Mouse (Mus musculus) intestine, embryonic 16.5 days (tissue): ENCODE measurements around the gene Serpind1. TPM values are rescaled to one million over a fixed set of nuclear protein-coding genes. Genes with fewer than 3 reads are reported as not detected.

Experiments
- polyA plus RNA-seq: library from polyadenylated mRNA; unstranded; fragments of >200 nt; fragmentation: Nextera tagmentation; extraction: Ambion mirVana; gene quantifications from 2 replicates; pipeline ENCODE4 v1.2.1, GENCODE M21; 2015

The Serpind1 gene
- polyA plus RNA-seq, 1 experiment from 2014 or later: 4.8 TPM

Other genes starting within 250 kb of the Serpind1 start
- gene Ppil2, start 220.1 kb upstream of the Serpind1 start, polyA plus RNA-seq: 130 and 132 TPM in 2 replicates
- 33.8 and 41.6 TPM in 2 replicates for gene 2610318N02Rik, start 206.2 kb upstream of the Serpind1 start, polyA plus RNA-seq
- 173 and 203 TPM in 2 replicates for gene Sdf2l1, start 199.0 kb upstream of the Serpind1 start, polyA plus RNA-seq
- 41.0 and 41.5 TPM in 2 replicates for gene Ydjc, start 186.8 kb upstream of the Serpind1 start, polyA plus RNA-seq
- gene Ccdc116, start 184.1 kb upstream of the Serpind1 start, polyA plus RNA-seq: 3.0 and 3.1 TPM in 2 replicates
- gene Ube2l3, start 128.7 kb upstream of the Serpind1 start, polyA plus RNA-seq: 358 and 374 TPM in 2 replicates
- 0.48 and 0.49 TPM in 2 replicates for gene Rimbp3, start 122.8 kb upstream of the Serpind1 start, polyA plus RNA-seq
- 5.3 and 5.5 TPM in 2 replicates for gene Hic2, start 97.8 kb upstream of the Serpind1 start, polyA plus RNA-seq
- gene Tmem191c, start 55.3 kb upstream of the Serpind1 start, polyA plus RNA-seq: 14.5 and 15.2 TPM in 2 replicates
- 15.2 and 15.9 TPM in 2 replicates for gene Snap29, start 74.6 kb downstream of the Serpind1 start, polyA plus RNA-seq
- 23.1 and 28.6 TPM in 2 replicates for gene Pi4ka, start 74.9 kb downstream of the Serpind1 start, polyA plus RNA-seq
- 42.7 and 42.9 TPM in 2 replicates for gene Crkl, start 120.6 kb downstream of the Serpind1 start, polyA plus RNA-seq
- gene Aifm3, start 158.2 kb downstream of the Serpind1 start, polyA plus RNA-seq: 8.9 and 9.7 TPM in 2 replicates
- 96.8 and 128 TPM in 2 replicates for gene Lztr1, start 177.3 kb downstream of the Serpind1 start, polyA plus RNA-seq
- gene Thap7, start 199.8 kb downstream of the Serpind1 start, polyA plus RNA-seq: 59.3 and 61.4 TPM in 2 replicates
- gene Lrrc74b, start 229.9 kb downstream of the Serpind1 start, polyA plus RNA-seq: 0.17 and 0.31 TPM in 2 replicates
- 0.48 and 1.1 TPM in 2 replicates for gene P2rx6, start 230.5 kb downstream of the Serpind1 start, polyA plus RNA-seq